Mouse (Mus musculus): ENCODE measurements at regions not wholly inside any gene's neighbourhood (a gene's known extent, or its start where the extent isn't known, plus 50 kb on each side); places are given as distances from the start of the nearest gene placed in this dataset.

- no peak for ATAC-seq (ENCODE audit: insufficient number of reproducible peaks, low FRiP score, low TSS enrichment)
Measured at GRCm38 (mm10) chr15:10767535-10767934, 53.1 kb upstream of the Rai14 start.

- ATAC-seq (ENCODE audit: insufficient number of reproducible peaks, low FRiP score, low TSS enrichment): no peak
Measured at GRCm38 (mm10) chr15:10770410-10771310, 56.2 kb upstream of the Rai14 start.

- no peak for ATAC-seq (ENCODE audit: insufficient number of reproducible peaks, low FRiP score, low TSS enrichment)
Measured at GRCm38 (mm10) chr15:10771311-10771690, 56.9 kb upstream of the Rai14 start.

- ATAC-seq (ENCODE audit: insufficient number of reproducible peaks, low FRiP score, low TSS enrichment): no peak
Measured at GRCm38 (mm10) chr15:10779941-10780620, 65.7 kb upstream of the Rai14 start.

GRCm38 (mm10) chr15:10789371-10789770, 74.9 kb upstream of the Rai14 start:
- ATAC-seq (ENCODE audit: insufficient number of reproducible peaks, low FRiP score, low TSS enrichment): no peak

GRCm38 (mm10) chr15:10790862-10791497, 76.6 kb upstream of the Rai14 start:
- ATAC-seq (ENCODE audit: insufficient number of reproducible peaks, low FRiP score, low TSS enrichment): no peak

- ATAC-seq (ENCODE audit: insufficient number of reproducible peaks, low FRiP score, low TSS enrichment): no peak
Measured at GRCm38 (mm10) chr15:10791516-10792112, 77.2 kb upstream of the Rai14 start.

GRCm38 (mm10) chr15:10792156-10792555, 77.7 kb upstream of the Rai14 start:
- no peak for ATAC-seq (ENCODE audit: insufficient number of reproducible peaks, low FRiP score, low TSS enrichment)

GRCm38 (mm10) chr15:10795126-10795792, 80.8 kb upstream of the Rai14 start:
- ATAC-seq (ENCODE audit: insufficient number of reproducible peaks, low FRiP score, low TSS enrichment): no peak

- ATAC-seq (ENCODE audit: insufficient number of reproducible peaks, low FRiP score, low TSS enrichment): no peak
Measured at GRCm38 (mm10) chr15:10799656-10800055, 85.2 kb upstream of the Rai14 start.

- no peak for ATAC-seq (ENCODE audit: insufficient number of reproducible peaks, low FRiP score, low TSS enrichment)
Measured at GRCm38 (mm10) chr15:10814195-10814594, 99.8 kb upstream of the Rai14 start.

- ATAC-seq (ENCODE audit: insufficient number of reproducible peaks, low FRiP score, low TSS enrichment): no peak
Measured at GRCm38 (mm10) chr15:10814709-10815108, 100.3 kb upstream of the Rai14 start.

GRCm38 (mm10) chr15:10816213-10816621, 101.8 kb upstream of the Rai14 start:
- no peak for ATAC-seq (ENCODE audit: insufficient number of reproducible peaks, low FRiP score, low TSS enrichment)

GRCm38 (mm10) chr15:10818216-10818615, 103.8 kb upstream of the Rai14 start:
- ATAC-seq (ENCODE audit: insufficient number of reproducible peaks, low FRiP score, low TSS enrichment): no peak

GRCm38 (mm10) chr15:10818706-10819105, 104.3 kb upstream of the Rai14 start:
- ATAC-seq (ENCODE audit: insufficient number of reproducible peaks, low FRiP score, low TSS enrichment): no peak

GRCm38 (mm10) chr15:10823933-10824332, 109.5 kb upstream of the Rai14 start:
- no peak for ATAC-seq (ENCODE audit: insufficient number of reproducible peaks, low FRiP score, low TSS enrichment)

GRCm38 (mm10) chr15:10829588-10829987, 115.2 kb upstream of the Rai14 start:
- no peak for ATAC-seq (ENCODE audit: insufficient number of reproducible peaks, low FRiP score, low TSS enrichment)

- no peak for ATAC-seq (ENCODE audit: insufficient number of reproducible peaks, low FRiP score, low TSS enrichment)
Measured at GRCm38 (mm10) chr15:10830478-10830877, 116.1 kb upstream of the Rai14 start.

- ATAC-seq (ENCODE audit: insufficient number of reproducible peaks, low FRiP score, low TSS enrichment): no peak
Measured at GRCm38 (mm10) chr15:10831106-10831505, 116.7 kb upstream of the Rai14 start.

- no peak for ATAC-seq (ENCODE audit: insufficient number of reproducible peaks, low FRiP score, low TSS enrichment)
Measured at GRCm38 (mm10) chr15:10832331-10832730, 117.9 kb upstream of the Rai14 start.
